Mouse (Mus musculus): Measurements from ENCODE around the gene Cyp1b1.

Cyp1b1 gene

GRCm38 (mm10) chr17:79713643-79714367 is 1.1 kb downstream of the Cyp1b1 start:
- DNase-seq (ENCODE audit: low read depth, low spot score), result no peak

DNA sequence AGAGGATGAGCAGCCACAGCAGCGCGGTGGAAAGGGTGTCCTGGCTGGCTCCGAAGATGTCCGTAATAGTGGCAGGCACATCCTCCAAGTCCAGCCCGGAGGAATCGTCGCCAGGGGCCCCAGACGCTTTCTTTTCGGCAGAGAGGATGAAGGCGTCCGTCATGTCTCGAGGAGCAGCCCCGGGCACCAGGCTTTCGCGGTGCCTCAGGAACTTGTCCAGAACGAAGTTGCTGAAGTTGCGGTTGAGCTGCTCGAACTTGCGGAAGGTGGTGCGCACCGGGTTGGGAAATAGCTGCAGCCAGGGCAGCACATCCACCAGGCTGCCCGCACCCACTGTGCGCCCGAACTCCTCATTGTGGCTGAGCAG is 1.6 kb downstream of the Cyp1b1 start:
- DNase-seq (ENCODE audit: low read depth, low spot score), result no peak

- DNase-seq (ENCODE audit: low read depth, low spot score), result no peak
Measured at GRCm38 (mm10) chr17:79712536-79712935, 2.3 kb downstream of the Cyp1b1 start.

DNA sequence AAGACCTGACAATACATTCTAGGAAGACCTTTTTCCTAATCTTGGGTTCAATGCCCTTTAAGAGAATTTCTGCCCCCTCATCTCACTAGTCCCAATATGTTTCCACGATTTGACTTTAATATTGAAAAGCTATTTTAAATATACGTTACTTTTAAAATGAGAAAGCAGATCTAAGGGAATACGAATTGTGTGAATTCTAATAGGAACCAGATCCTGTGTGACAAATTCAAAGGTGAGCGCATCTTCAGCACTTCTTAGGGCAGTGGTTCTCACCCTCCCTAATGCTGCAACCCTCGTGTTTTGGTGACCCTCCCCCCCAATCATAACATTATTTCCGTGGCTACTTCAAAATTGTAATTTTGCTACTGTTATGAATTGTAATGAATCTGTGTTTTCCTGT is 2.9 kb downstream of the Cyp1b1 start:
- no peak for DNase-seq (ENCODE audit: low read depth, low spot score)

DNA sequence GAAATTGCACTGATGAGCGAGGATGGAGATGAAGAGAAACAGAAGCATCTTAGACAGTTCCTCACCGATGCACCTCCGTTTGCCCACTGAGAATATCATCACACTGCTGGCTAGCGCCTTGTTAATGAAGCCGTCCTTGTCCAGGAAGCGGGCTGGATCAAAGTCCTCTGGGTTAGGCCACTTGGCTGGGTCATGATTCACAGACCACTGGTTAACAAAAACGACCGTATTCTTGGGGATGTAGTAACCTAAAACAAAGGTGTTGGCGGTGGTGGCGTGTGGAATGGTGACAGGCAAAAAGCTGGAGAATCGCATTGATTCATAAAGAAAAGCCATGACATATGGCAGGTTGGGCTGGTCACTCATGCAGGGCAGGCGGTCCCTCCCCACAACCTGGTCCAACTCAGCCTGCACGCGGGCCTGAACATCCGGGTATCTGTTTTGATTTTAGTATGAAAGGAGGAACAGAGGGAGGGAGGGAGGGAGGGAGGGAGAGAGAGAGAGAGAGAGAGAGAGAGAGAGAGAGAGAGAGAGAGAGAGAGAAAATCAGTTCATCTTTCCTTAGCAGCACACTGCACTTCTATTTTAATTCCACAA is 4.5 kb downstream of the Cyp1b1 start:
- DNase-seq (ENCODE audit: low read depth, low spot score), result no peak

DNA sequence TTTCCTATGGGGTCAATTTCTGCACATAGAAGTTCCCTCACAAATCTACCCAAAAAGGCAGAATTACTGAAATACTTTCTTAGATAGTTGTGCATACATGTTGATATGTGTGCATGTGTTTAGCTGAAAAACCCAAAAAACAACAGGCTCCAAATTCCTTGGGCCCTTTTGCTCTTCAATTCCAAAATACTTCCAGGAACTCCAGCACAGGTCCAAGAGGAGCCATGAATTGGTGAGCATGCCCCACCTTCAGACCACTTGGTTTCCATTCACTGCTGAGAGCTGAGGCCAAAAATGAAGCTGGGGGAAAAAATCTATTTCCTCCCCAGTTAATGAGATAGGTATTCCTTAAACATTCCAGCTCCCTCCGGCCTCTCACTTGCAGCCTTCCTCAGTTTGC is 5.1 kb downstream of the Cyp1b1 start:
- DNase-seq (ENCODE audit: low read depth, low spot score), result no peak

DNA sequence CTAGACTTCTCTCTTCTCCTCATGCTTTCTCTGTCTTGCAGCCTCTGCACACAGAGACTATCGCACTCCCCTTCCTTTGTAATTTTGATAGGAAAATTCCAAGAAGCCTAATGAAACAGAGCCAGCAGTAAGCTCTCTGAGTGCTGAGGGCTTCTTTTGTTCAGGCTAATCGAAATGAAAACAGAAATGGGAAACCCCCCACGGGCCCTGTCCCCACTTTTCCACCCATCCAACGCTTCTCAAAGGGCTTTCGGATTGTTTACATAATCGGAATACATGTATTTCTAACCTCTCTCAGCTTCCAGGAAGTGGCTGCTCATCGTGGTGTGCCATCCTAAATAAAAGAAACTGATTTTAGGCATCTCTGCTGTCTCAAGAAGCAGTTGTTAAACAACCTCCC is 6.7 kb downstream of the Cyp1b1 start:
- DNase-seq (ENCODE audit: low read depth, low spot score), result no peak

DNA sequence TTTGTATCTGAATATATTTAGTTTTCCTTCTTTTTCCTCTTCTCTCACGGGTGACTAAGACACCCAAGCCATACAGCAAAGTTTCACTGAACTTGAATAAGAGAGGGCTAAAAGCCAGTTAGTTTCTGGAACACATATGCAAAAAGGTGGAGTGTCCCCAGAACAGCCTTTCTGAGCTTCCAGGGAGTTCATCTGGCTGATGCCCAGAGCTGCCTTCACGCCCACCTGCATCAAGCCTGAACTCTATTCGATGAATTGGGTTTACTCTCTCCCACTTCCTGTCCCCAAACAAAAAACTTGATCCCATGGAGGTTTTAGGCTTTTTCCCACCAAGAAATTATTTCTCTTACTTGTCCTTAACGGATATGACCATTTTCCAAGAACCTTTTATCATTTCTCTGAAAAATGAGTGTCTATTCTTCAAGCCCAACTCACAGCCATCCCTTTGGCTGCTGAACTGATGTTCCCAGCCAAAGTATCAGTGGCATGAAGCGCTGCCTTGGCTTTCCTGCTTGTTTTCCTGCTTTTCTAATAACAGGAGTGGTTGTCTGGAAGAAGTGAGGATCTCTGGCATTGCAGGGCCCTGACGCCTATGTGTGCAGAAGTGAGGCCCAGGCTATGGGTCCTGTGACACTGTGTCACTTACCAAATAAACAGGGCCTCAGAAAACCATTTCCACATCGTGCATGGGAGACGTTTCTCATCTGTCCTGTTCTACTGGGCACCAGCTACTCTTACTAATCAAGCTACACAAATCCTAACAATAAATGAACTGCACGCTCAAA is 9.0 kb downstream of the Cyp1b1 start:
- DNase-seq (ENCODE audit: low read depth, low spot score), result no peak

- no peak for DNase-seq (ENCODE audit: low read depth, low spot score)
Measured at GRCm38 (mm10) chr17:79700871-79701270, 14.0 kb downstream of the Cyp1b1 start.

DNA sequence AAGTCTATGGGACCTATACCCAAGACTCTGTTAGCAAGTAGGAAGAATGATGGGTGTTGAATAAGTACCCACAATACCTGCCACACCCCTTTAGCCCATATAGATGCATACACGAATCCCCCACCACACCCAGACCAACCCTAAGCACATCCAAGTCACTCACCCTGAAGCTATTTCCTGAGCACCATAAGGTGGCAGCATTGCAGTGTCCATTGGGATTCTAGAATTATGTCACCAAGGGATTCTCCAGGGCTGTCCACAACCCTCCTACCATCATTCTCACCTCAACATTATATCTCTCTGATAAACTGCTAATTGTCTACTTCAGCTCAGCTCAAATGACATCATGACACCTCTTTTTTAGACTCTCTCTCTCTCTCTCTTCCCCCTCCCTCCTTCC is 15.7 kb downstream of the Cyp1b1 start:
- no peak for DNase-seq (ENCODE audit: low read depth, low spot score)

- DNase-seq (ENCODE audit: low read depth, low spot score), result no peak
Measured at GRCm38 (mm10) chr17:79695541-79695940, 19.3 kb downstream of the Cyp1b1 start.

DNA sequence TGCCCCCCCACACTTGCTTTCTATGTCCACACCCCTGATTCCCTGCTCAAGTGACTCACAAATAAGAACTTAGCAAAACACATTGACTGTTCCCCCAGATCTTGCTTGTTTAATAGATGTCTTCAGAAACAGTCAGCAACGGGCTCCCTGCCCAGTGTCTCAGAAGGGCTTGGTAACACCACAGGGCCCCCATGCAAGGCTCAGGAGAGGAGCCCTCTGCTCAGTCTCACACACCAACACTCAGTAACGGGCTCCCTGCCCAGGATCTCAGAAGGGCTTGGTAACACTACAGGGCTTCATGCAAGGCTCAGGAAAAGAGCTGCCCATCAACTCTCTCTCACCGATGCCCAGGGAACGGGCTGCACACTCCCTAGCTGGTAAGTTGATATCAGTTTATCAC is 19.8 kb downstream of the Cyp1b1 start:
- no peak for DNase-seq (ENCODE audit: low read depth, low spot score)

- no peak for DNase-seq (ENCODE audit: low read depth, low spot score)
Measured at GRCm38 (mm10) chr17:79670837-79671236, 44.0 kb downstream of the Cyp1b1 start.

- no peak for DNase-seq (ENCODE audit: low read depth, low spot score)
Measured at GRCm38 (mm10) chr17:79664106-79664417, 50.8 kb downstream of the Cyp1b1 start.

DNA sequence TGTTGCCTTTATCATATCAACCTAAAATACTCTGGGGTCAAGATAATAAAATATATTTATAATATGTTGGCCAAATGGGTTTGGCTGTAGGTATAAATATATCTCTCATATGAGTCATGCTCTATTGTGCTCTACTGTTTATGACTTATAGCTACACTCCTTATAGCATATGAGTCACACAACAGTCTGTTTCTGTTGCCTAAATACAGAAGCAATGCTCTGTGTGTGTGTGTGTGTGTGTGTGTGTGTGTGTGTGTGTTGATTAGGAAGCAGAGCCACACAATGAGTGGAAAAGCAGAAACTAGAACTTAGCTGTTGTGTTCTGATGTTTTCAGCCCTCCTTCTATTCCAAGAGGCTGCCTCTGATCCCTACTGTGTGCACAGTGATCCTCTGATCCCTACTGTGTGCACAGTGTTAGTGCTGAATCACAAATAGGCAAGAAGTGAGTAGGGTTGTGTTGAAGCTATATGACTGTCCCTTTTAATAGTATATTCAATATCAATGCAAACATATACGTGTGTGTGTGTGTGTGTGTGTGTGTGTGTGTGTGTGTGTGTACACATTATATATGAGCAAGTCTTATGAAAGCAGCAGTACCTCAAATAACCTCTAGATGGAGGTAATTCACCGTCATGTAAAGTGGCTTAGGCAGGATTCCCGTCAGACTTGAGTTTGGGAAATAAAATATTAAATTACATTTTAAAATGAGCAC is 51.3 kb downstream of the Cyp1b1 start:
- DNase-seq (ENCODE audit: low read depth, low spot score), result peak; percentile 3

GRCm38 (mm10) chr17:79661848-79662247 is 53.0 kb downstream of the Cyp1b1 start:
- no peak for DNase-seq (ENCODE audit: low read depth, low spot score)

- peak; percentile 11 for DNase-seq (ENCODE audit: low read depth, low spot score)
Measured at GRCm38 (mm10) chr17:79661387-79661786, 53.5 kb downstream of the Cyp1b1 start.

GRCm38 (mm10) chr17:79658863-79659262 is 56.0 kb downstream of the Cyp1b1 start:
- no peak for DNase-seq (ENCODE audit: low read depth, low spot score)

DNA sequence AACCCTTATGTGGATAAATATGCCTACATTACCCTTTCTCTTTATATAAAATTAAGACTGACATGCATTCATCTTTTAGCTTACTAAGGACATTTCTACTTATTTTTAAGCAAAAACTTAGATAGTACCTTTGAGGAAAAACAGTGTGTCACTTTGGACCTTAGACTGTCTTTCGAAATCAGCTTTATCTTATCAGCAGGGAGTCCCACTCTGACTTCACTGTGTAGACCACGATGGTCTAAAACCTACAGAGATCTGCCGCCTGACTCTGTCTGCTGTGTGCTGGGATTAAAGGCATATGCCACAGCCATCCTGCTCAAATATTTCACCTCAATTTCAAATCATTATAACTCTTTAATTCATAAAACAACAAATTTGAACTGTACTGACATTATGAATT is 56.4 kb downstream of the Cyp1b1 start:
- no peak for DNase-seq (ENCODE audit: low read depth, low spot score)

GRCm38 (mm10) chr17:79657785-79658184 is 57.1 kb downstream of the Cyp1b1 start:
- DNase-seq (ENCODE audit: low read depth, low spot score), result no peak

GRCm38 (mm10) chr17:79654187-79654586 is 60.7 kb downstream of the Cyp1b1 start:
- no peak for DNase-seq (ENCODE audit: low read depth, low spot score)

- DNase-seq (ENCODE audit: low read depth, low spot score), result no peak
Measured at GRCm38 (mm10) chr17:79653171-79653570, 61.7 kb downstream of the Cyp1b1 start.

All from c-Kit-negative CD71-positive TER-119-positive erythroid progenitor cells, embryonic 14.5 days (primary cell).